Mouse (Mus musculus): ENCODE measurements around the gene Tspan15. TPM values are rescaled to one million over a fixed set of nuclear protein-coding genes. Genes with fewer than 3 reads are reported as not detected.

The Tspan15 gene
- polyA plus RNA-seq, 1 experiment, result 38.8 TPM

DNA sequence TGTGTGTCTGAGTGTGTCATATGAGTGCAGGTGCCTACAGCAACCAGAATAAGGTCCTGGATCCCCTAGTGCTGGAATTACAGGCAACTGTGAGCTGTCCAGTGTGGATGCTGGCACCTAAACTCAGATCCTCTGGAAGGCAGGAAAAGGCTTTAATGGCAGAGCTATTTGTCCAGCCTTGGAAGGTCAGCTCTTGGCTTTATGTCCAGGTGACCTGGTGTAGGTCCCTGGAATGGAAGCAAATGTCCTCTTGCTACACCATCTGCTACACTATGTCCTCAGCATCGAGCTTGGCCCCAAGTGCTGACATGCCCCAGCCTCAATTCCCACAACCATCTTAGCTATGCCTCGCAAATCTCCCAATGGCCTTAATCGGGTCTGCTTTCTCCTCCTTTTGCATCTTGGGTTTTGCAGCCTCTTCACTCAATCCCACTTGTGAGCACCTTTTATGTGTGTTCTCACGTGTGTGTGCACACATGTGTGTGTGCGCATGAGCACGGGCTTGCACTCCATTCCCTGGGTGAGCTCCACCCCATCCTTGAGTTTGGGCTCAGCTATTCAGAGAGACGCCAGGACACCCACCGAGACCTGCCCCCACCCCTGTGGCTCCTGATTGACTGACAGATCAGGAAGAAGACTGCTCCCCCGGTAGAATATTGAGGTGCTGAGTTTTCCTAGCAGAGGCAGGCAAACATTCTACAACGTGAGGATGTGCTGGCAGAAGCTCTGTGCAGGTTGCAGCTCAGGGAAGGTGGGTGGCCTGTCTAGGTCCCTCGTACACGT lies 83.4 kb downstream of the Tspan15 start:
- H3K27ac ChIP-seq (ENCODE audit: insufficient read depth, low read depth, low read length), result no peak overlapping the region
- TF ChIP-seq CTCF (conservative IDR thresholded peaks at IDR 0.05; ENCODE audit: insufficient read depth, insufficient read length, low read depth, low read length) (no peak), POLR2A (IDR thresholded peaks at IDR 0.05; ENCODE audit: low read depth, low read length) (no peak)
- H3K27me3 ChIP-seq (replicated peaks; ENCODE audit: control insufficient read depth, insufficient read depth, low read length), result no peaks in the 10 kb centered on the region
- no peaks in the 10 kb centered on the region for H3K36me3 ChIP-seq (ENCODE audit: control insufficient read depth, insufficient read depth, low read length)
- WGBS, result 61% methylated on average over 12 of the region's 12 CpGs
- H3K4me3 ChIP-seq (ENCODE audit: insufficient read depth, low read depth, low read length), result no peak overlapping the region
- no peak for DNase-seq
- H3K4me1 ChIP-seq (ENCODE audit: control insufficient read depth, insufficient read depth, low read length), result no peaks in the 10 kb centered on the region

DNA sequence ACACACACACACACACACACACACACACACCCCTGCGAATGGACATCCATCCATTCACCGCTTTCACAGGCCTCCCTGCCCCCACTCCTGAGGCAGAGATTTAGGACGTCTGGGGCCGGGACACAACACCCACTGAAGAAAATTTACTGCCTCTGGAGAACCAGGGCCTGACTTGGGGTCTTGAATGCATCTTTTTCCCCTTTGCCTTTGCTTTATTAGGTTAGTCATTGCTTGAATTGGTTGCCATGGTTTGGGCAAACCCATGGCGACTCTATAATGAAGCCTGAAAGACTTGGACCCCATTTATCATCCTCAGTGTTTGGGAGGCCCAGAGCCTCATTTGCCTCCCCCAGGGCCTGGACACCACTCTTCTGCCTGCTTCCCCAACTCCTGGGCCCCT lies 85.1 kb downstream of the Tspan15 start:
- H3K27ac ChIP-seq (ENCODE audit: insufficient read depth, low read depth, low read length), result no peak overlapping the region
- no peaks in the 10 kb centered on the region for H3K27me3 ChIP-seq (replicated peaks; ENCODE audit: control insufficient read depth, insufficient read depth, low read length)
- DNase-seq, result no peak
- no peaks in the 10 kb centered on the region for H3K36me3 ChIP-seq (ENCODE audit: control insufficient read depth, insufficient read depth, low read length)
- no peak overlapping the region for H3K4me3 ChIP-seq (ENCODE audit: insufficient read depth, low read depth, low read length)
- 60% methylated on average over 5 of the region's 5 CpGs for WGBS
- no peaks in the 10 kb centered on the region for H3K4me1 ChIP-seq (ENCODE audit: control insufficient read depth, insufficient read depth, low read length)
- no peak for TF ChIP-seq CTCF (conservative IDR thresholded peaks at IDR 0.05; ENCODE audit: insufficient read depth, insufficient read length, low read depth, low read length)
- TF ChIP-seq POLR2A (IDR thresholded peaks at IDR 0.05; ENCODE audit: low read depth, low read length), result no peak

GRCm38 (mm10) chr10:62143820-62144219 lies 87.2 kb downstream of the Tspan15 start, which contains the start of gene Fam241b:
TSS of gene Fam241b (minus strand) at chr10:62143920.
- H3K36me3 ChIP-seq (ENCODE audit: control insufficient read depth, insufficient read depth, low read length), result no peaks in the 10 kb centered on the region
- no peaks in the 10 kb centered on the region for H3K27me3 ChIP-seq (replicated peaks; ENCODE audit: control insufficient read depth, insufficient read depth, low read length)
- no peak within 1 kb of the TSS for H3K4me3 ChIP-seq (ENCODE audit: insufficient read depth, low read depth, low read length)
- H3K4me1 ChIP-seq (ENCODE audit: control insufficient read depth, insufficient read depth, low read length), result no peaks in the 10 kb centered on the region
- H3K27ac ChIP-seq (ENCODE audit: insufficient read depth, low read depth, low read length), result no peak within 1 kb of the TSS
- DNase-seq, result no peak
- TF ChIP-seq CTCF (conservative IDR thresholded peaks at IDR 0.05; ENCODE audit: insufficient read depth, insufficient read length, low read depth, low read length), result no peak
- no peak for TF ChIP-seq POLR2A (IDR thresholded peaks at IDR 0.05; ENCODE audit: low read depth, low read length)
- 51% methylated on average over 8 of the region's 8 CpGs for WGBS

- Histone ChIP-seq H3K36me3 (ENCODE audit: control insufficient read depth, insufficient read depth, low read length) (no peaks in the 10 kb centered on the region), H3K4me3 (ENCODE audit: insufficient read depth, low read depth, low read length) (no peak overlapping the region), H3K27ac (ENCODE audit: insufficient read depth, low read depth, low read length) (no peak overlapping the region), H3K4me1 (ENCODE audit: control insufficient read depth, insufficient read depth, low read length) (no peaks in the 10 kb centered on the region), H3K27me3 (replicated peaks; ENCODE audit: control insufficient read depth, insufficient read depth, low read length) (no peaks in the 10 kb centered on the region)
- no peak for TF ChIP-seq CTCF (conservative IDR thresholded peaks at IDR 0.05; ENCODE audit: insufficient read depth, insufficient read length, low read depth, low read length)
- TF ChIP-seq POLR2A (IDR thresholded peaks at IDR 0.05; ENCODE audit: low read depth, low read length), result no peak
- no peak for DNase-seq
- WGBS, result 16% methylated on average over 3 of the region's 3 CpGs
Observed at GRCm38 (mm10) chr10:62138040-62138439, 93.0 kb downstream of the Tspan15 start.

- TF ChIP-seq POLR2A (IDR thresholded peaks at IDR 0.05; ENCODE audit: low read depth, low read length) (no peak), CTCF (conservative IDR thresholded peaks at IDR 0.05; ENCODE audit: insufficient read depth, insufficient read length, low read depth, low read length) (no peak)
- no peak overlapping the region for H3K4me3 ChIP-seq (ENCODE audit: insufficient read depth, low read depth, low read length)
- 7% methylated on average over 4 of the region's 4 CpGs for WGBS
- H3K36me3 ChIP-seq (ENCODE audit: control insufficient read depth, insufficient read depth, low read length), result no peaks in the 10 kb centered on the region
- no peak overlapping the region for H3K27ac ChIP-seq (ENCODE audit: insufficient read depth, low read depth, low read length)
- no peak for DNase-seq
- no peaks in the 10 kb centered on the region; the same call in 1 of the 2 replicates for H3K27me3 ChIP-seq (replicated peaks; ENCODE audit: control insufficient read depth, insufficient read depth, low read length)
- no peaks in the 10 kb centered on the region for H3K4me1 ChIP-seq (ENCODE audit: control insufficient read depth, insufficient read depth, low read length)
Observed at GRCm38 (mm10) chr10:62137150-62137549, 93.9 kb downstream of the Tspan15 start.

GRCm38 (mm10) chr10:62135696-62136470 lies 95.2 kb downstream of the Tspan15 start:
- no peaks in the 10 kb centered on the region for H3K36me3 ChIP-seq (ENCODE audit: control insufficient read depth, insufficient read depth, low read length)
- no peak for DNase-seq
- no peaks in the 10 kb centered on the region for H3K4me1 ChIP-seq (ENCODE audit: control insufficient read depth, insufficient read depth, low read length)
- H3K4me3 ChIP-seq (ENCODE audit: insufficient read depth, low read depth, low read length), result no peak overlapping the region
- TF ChIP-seq CTCF (conservative IDR thresholded peaks at IDR 0.05; ENCODE audit: insufficient read depth, insufficient read length, low read depth, low read length) (no peak), POLR2A (IDR thresholded peaks at IDR 0.05; ENCODE audit: low read depth, low read length) (no peak)
- 4% methylated on average over 8 of the region's 8 CpGs for WGBS
- no peak overlapping the region for H3K27ac ChIP-seq (ENCODE audit: insufficient read depth, low read depth, low read length)
- H3K27me3 ChIP-seq (replicated peaks; ENCODE audit: control insufficient read depth, insufficient read depth, low read length), result no peaks in the 10 kb centered on the region; the same call in 1 of the 2 replicates

Other genes with a start within 250 kb of the Tspan15 start
- not detected in 2 replicates for gene Neurog3, start 98.2 kb downstream of the Tspan15 start, polyA plus RNA-seq (2012; rRNA removed)
- 9.6 and 10.3 TPM in 2 replicates for gene Fam241b, start 87.3 kb downstream of the Tspan15 start, polyA plus RNA-seq (2012; rRNA removed)
- gene Tacr2, start 21.2 kb upstream of the Tspan15 start, polyA plus RNA-seq (2012; rRNA removed), result 0.58 TPM in 1 of 2 replicates, not detected in the other
- gene Hk1, start 148.7 kb upstream of the Tspan15 start, polyA plus RNA-seq (2012; rRNA removed), result 60.5 and 60.9 TPM in 2 replicates
- gene Hkdc1, start 191.2 kb upstream of the Tspan15 start, polyA plus RNA-seq (2012; rRNA removed), result 1.1 TPM in 2 replicates
- 0.14 and 0.16 TPM in 2 replicates for gene 4930507D05Rik, start 218.2 kb upstream of the Tspan15 start, polyA plus RNA-seq (2012; rRNA removed)
- gene Supv3l1, start 218.5 kb upstream of the Tspan15 start, polyA plus RNA-seq (2012; rRNA removed), result 22.9 and 25.4 TPM in 2 replicates

Data from kidney, adult 2 months (tissue).